Mouse (Mus musculus): ENCODE data around the gene Arg1. TPM values are rescaled to one million over a fixed set of nuclear protein-coding genes. Genes with fewer than 3 reads are reported as not detected.

The Arg1 gene
- polyA plus RNA-seq, 1 experiment from 2014 or later: 4.0 TPM

- H3K36me3 ChIP-seq: no peaks in the 10 kb centered on the region
- H3K9ac ChIP-seq: no peak overlapping the region
- H3K27me3 ChIP-seq (replicated peaks): no peaks in the 10 kb centered on the region
- ATAC-seq: no peak
- WGBS (ENCODE audit: insufficient replicate concordance): 82% methylated on average over 8 of the region's 8 CpGs
- no peak overlapping the region for H3K27ac ChIP-seq
- H3K4me3 ChIP-seq: no peak overlapping the region
- no peak overlapping the region for H3K4me2 ChIP-seq
- no peaks in the 10 kb centered on the region for H3K9me3 ChIP-seq (replicated peaks)
- H3K4me1 ChIP-seq: no peaks in the 10 kb centered on the region
Measured at GRCm38 (mm10) chr10:24951575-24951974, 24.3 kb upstream of the Arg1 start.

- Histone ChIP-seq H3K9me3 (replicated peaks) (no peaks in the 10 kb centered on the region), H3K36me3 (no peaks in the 10 kb centered on the region), H3K9ac (no peak overlapping the region), H3K27ac (no peak overlapping the region), H3K27me3 (replicated peaks) (no peaks in the 10 kb centered on the region), H3K4me2 (no peak overlapping the region), H3K4me1 (no peaks in the 10 kb centered on the region), H3K4me3 (no peak overlapping the region)
- no peak for ATAC-seq
- WGBS (ENCODE audit: insufficient replicate concordance): 39% methylated on average over 4 of the region's 4 CpGs
Measured at GRCm38 (mm10) chr10:24950223-24950622, 22.9 kb upstream of the Arg1 start.

DNA sequence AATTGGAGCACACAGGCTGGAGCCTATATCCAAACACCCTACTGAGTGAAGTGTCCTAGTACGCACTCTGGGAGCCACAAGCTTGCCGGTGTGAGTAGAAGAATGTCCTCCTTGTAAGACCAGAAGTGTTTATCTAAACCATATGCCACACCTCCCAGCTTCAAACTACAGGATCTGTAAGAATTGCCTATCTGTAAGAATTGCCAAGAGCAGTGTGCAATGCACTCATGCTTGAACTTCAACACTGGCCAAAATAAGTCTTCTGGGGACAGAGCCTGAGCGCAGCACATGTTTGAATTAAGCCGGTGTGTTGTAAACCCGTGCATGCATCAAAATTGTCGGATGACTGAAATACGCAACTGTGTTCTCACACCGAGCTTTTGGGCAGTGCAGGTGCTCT lies 21.0 kb upstream of the Arg1 start:
- Histone ChIP-seq H3K27me3 (replicated peaks) (no peaks in the 10 kb centered on the region), H3K4me3 (no peak overlapping the region), H3K36me3 (no peaks in the 10 kb centered on the region), H3K4me1 (no peaks in the 10 kb centered on the region), H3K4me2 (no peak overlapping the region), H3K9me3 (replicated peaks) (no peaks in the 10 kb centered on the region), H3K9ac (no peak overlapping the region), H3K27ac (no peak overlapping the region)
- 71% methylated on average over 8 of the region's 8 CpGs for WGBS (ENCODE audit: insufficient replicate concordance)
- ATAC-seq: no peak

- Histone ChIP-seq H3K9ac (no peak overlapping the region), H3K4me1 (no peaks in the 10 kb centered on the region), H3K27ac (no peak overlapping the region), H3K4me2 (no peak overlapping the region), H3K4me3 (no peak overlapping the region), H3K36me3 (no peaks in the 10 kb centered on the region), H3K27me3 (replicated peaks) (no peaks in the 10 kb centered on the region), H3K9me3 (replicated peaks) (no peaks in the 10 kb centered on the region)
- no peak for ATAC-seq
- 57% methylated on average over 3 of the region's 3 CpGs for WGBS (ENCODE audit: insufficient replicate concordance)
Measured at GRCm38 (mm10) chr10:24947871-24948270, 20.6 kb upstream of the Arg1 start.

DNA sequence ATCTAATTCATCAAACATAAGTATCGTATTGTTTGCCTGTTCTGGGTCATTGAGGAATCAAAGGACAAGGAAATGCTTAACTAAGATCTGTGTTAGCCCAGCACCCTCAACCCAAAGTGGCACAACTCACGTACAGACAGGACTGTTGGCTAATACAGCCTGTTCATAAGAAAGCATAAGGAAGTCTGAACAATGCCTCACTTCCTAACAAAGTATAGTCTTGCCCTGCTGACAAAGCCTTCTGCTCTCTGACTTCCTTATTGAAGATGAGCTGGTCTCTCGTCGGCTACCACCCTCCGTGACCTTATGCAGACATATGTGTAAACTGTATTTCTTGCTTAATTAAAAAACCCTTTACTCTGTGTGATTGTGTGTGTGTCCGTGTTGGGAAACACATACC lies 2.9 kb upstream of the Arg1 start:
- H3K4me2 ChIP-seq: no peak overlapping the region
- WGBS (ENCODE audit: insufficient replicate concordance): 66% methylated on average over 6 of the region's 6 CpGs
- peaks cover 10% of the 10 kb centered on the region for H3K4me1 ChIP-seq
- H3K9ac ChIP-seq: no peak overlapping the region
- H3K36me3 ChIP-seq: no peaks in the 10 kb centered on the region
- no peak overlapping the region for H3K27ac ChIP-seq
- H3K9me3 ChIP-seq (replicated peaks): no peaks in the 10 kb centered on the region
- no peak for ATAC-seq
- no peaks in the 10 kb centered on the region for H3K27me3 ChIP-seq (replicated peaks)
- no peak overlapping the region for H3K4me3 ChIP-seq

DNA sequence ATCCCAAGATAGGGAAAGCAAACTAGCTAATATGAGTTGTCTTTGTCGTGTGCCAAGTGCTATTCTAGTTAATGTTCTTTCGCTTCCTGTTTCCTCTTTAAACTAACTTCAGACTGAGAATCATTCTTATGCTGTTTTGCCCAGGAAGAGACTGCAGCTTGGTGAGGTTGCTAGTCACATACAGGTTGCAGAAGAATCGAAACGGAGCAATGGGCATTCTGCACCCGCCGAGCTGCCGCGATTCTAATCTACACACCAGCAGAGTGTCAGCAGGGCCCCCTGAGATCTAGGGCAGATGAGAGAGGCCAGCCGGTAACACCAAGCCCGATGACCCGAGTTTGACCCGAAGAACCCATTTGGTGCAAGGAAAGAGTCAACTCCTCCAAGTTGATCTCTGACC lies 788 bp upstream of the Arg1 start:
- peaks cover 10% of the 10 kb centered on the region for H3K4me1 ChIP-seq
- H3K27ac ChIP-seq: no peak overlapping the region
- H3K9me3 ChIP-seq (replicated peaks): no peaks in the 10 kb centered on the region
- H3K4me3 ChIP-seq: no peak overlapping the region
- no peak overlapping the region for H3K9ac ChIP-seq
- peak overlapping the region; percentile 42 for H3K4me2 ChIP-seq
- no peak for ATAC-seq
- H3K27me3 ChIP-seq (replicated peaks): no peaks in the 10 kb centered on the region
- WGBS (ENCODE audit: insufficient replicate concordance): 23% methylated on average over 12 of the region's 12 CpGs
- no peaks in the 10 kb centered on the region for H3K36me3 ChIP-seq

GRCm38 (mm10) chr10:24926380-24926779 lies 904 bp downstream of the Arg1 start:
- Histone ChIP-seq H3K9ac (no peak overlapping the region), H3K4me3 (no peak overlapping the region), H3K4me2 (no peak overlapping the region), H3K36me3 (no peaks in the 10 kb centered on the region), H3K27ac (no peak overlapping the region), H3K27me3 (replicated peaks) (no peaks in the 10 kb centered on the region), H3K9me3 (replicated peaks) (no peaks in the 10 kb centered on the region), H3K4me1 (peaks cover 10% of the 10 kb centered on the region)
- ATAC-seq: no peak
- WGBS (ENCODE audit: insufficient replicate concordance): 64% methylated on average over 10 of the region's 10 CpGs

DNA sequence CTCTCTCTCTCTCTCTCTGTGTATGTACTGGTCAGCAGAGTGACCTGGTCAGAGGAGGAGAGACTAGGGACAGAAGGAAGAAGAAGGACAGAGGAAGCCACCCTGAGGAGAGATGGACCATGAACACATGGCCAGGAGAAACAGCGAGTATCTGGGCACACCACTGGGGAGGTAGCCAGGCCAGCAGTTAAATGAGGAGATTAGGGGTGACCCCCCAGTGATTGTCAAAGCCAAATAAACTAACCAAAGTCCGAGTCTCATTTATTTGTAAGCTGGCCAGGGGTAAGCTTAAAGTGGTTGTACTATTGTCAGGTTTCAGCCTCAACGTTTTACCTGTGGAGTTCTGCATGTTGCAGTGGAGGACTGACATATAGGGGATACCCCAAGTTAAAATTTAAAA lies 3.0 kb downstream of the Arg1 start:
- Histone ChIP-seq H3K9me3 (replicated peaks) (no peaks in the 10 kb centered on the region), H3K4me3 (no peak overlapping the region), H3K9ac (no peak overlapping the region), H3K4me1 (peaks cover 10% of the 10 kb centered on the region), H3K27me3 (replicated peaks) (no peaks in the 10 kb centered on the region), H3K27ac (no peak overlapping the region), H3K4me2 (no peak overlapping the region), H3K36me3 (peaks cover 3% of the 10 kb centered on the region; the same call in 1 of the 2 replicates)
- no peak for ATAC-seq
- 73% methylated on average over 3 of the region's 3 CpGs for WGBS (ENCODE audit: insufficient replicate concordance)

DNA sequence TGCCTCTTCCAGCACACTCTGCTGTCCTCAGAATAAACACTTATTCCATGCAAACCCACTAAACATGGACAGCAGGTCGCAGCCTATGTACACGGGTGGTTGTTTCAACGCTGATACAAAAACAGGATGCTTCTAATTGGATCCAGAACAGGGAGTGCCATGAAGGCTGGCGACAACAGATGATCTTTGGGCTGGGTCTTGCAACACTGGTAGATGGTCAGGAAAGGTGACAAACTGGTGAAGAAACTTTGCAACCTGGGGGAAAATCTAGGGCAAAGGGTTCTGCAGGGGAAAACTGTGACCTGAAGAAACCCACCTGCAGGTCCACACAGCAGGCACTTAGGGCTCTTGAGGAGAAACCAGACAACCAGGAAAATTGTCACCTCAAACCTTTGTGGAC lies 4.3 kb downstream of the Arg1 start:
- Histone ChIP-seq H3K9ac (no peak overlapping the region), H3K4me1 (peaks cover 6% of the 10 kb centered on the region), H3K27me3 (replicated peaks) (no peaks in the 10 kb centered on the region), H3K9me3 (replicated peaks) (no peaks in the 10 kb centered on the region), H3K27ac (no peak overlapping the region), H3K36me3 (peaks cover 7% of the 10 kb centered on the region; the same call in 1 of the 2 replicates), H3K4me3 (no peak overlapping the region), H3K4me2 (no peak overlapping the region)
- WGBS (ENCODE audit: insufficient replicate concordance): 63% methylated on average over 4 of the region's 4 CpGs
- ATAC-seq: no peak

- Histone ChIP-seq H3K4me2 (no peak overlapping the region), H3K9me3 (replicated peaks) (no peaks in the 10 kb centered on the region), H3K4me3 (no peak overlapping the region), H3K27ac (no peak overlapping the region), H3K4me1 (no peaks in the 10 kb centered on the region), H3K9ac (no peak overlapping the region), H3K36me3 (peaks cover 58% of the 10 kb centered on the region), H3K27me3 (replicated peaks) (no peaks in the 10 kb centered on the region)
- WGBS (ENCODE audit: insufficient replicate concordance): 83% methylated on average over 6 of the region's 6 CpGs
- ATAC-seq: no peak
Measured at GRCm38 (mm10) chr10:24915486-24915885, 11.8 kb downstream of the Arg1 start.

DNA sequence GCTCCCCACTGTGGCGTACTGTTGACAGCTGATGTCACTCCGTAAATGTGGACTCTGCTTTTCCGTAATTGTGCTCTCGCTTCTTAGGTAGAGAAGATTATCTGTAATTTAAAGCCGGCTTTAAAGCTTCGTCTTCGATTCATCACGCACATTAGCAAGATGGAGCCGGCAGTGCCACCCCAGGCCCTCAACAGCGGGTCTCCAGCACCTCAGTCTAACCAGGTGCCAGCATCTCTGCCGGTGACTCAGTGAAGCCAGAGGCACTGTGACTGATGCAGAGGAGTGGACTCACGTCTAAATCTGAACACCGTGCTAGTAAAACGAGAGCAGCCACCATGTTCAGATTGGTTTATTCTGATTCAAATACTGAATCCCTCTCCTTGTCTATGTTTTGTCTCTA lies 14.7 kb downstream of the Arg1 start:
- peaks cover 83% of the 10 kb centered on the region for H3K36me3 ChIP-seq
- ATAC-seq: no peak
- no peak overlapping the region for H3K4me3 ChIP-seq

GRCm38 (mm10) chr10:24911199-24911598 lies 16.1 kb downstream of the Arg1 start:
- WGBS (ENCODE audit: insufficient replicate concordance): 74% methylated on average over 8 of the region's 8 CpGs
- Histone ChIP-seq H3K36me3 (peaks cover 92% of the 10 kb centered on the region), H3K27me3 (replicated peaks) (no peaks in the 10 kb centered on the region), H3K27ac (no peak overlapping the region), H3K9me3 (replicated peaks) (no peaks in the 10 kb centered on the region), H3K4me3 (no peak overlapping the region), H3K9ac (no peak overlapping the region), H3K4me1 (no peaks in the 10 kb centered on the region), H3K4me2 (no peak overlapping the region)
- no peak for ATAC-seq

More for the DNA sequence above, 14.7 kb downstream of the Arg1 start:
- Histone ChIP-seq H3K4me1 (no peaks in the 10 kb centered on the region), H3K27ac (no peak overlapping the region), H3K9ac (no peak overlapping the region), H3K9me3 (replicated peaks) (no peaks in the 10 kb centered on the region), H3K27me3 (replicated peaks) (no peaks in the 10 kb centered on the region), H3K4me2 (no peak overlapping the region)
- 91% methylated on average over 14 of the region's 14 CpGs for WGBS (ENCODE audit: insufficient replicate concordance)

GRCm38 (mm10) chr10:24905627-24906026 lies 21.7 kb downstream of the Arg1 start:
- Histone ChIP-seq H3K9me3 (replicated peaks) (no peaks in the 10 kb centered on the region), H3K4me3 (no peak overlapping the region), H3K36me3 (peaks cover 98% of the 10 kb centered on the region), H3K4me2 (no peak overlapping the region), H3K27ac (no peak overlapping the region), H3K9ac (no peak overlapping the region), H3K4me1 (no peaks in the 10 kb centered on the region), H3K27me3 (replicated peaks) (no peaks in the 10 kb centered on the region)
- WGBS (ENCODE audit: insufficient replicate concordance): 75% methylated on average over 10 of the region's 10 CpGs
- no peak for ATAC-seq

Data from liver, embryonic 12.5 days (tissue).